Mouse (Mus musculus) ES-E14 (cell line): ENCODE measurements around the gene Cav1.

Source experiments
- CHD2 ChIP-seq: IDR thresholded peaks from 2 replicates; pipeline ENCODE4 v1.6.1; 2014; ENCODE audit warnings: mild to moderate bottlenecking, low read depth, low read length, inconsistent platforms
- HCFC1 ChIP-seq: IDR thresholded peaks from 2 replicates; pipeline ENCODE4 v1.6.1; 2012; ENCODE audit warnings: low read length, inconsistent platforms, borderline replicate concordance; ENCODE audit not compliant: insufficient read depth
- MAFK ChIP-seq: IDR thresholded peaks from 2 replicates; pipeline ENCODE4 v1.6.1; 2014; ENCODE audit warnings: mild to moderate bottlenecking, low read depth, low read length, inconsistent platforms; ENCODE audit not compliant: insufficient read depth
- ZC3H11A ChIP-seq: IDR thresholded peaks from 2 replicates; pipeline ENCODE4 v1.6.1; 2012; ENCODE audit warnings: low read depth, mild to moderate bottlenecking, inconsistent platforms, low read length, borderline replicate concordance
- ZNF384 ChIP-seq: IDR thresholded peaks from 2 replicates; pipeline ENCODE4 v1.6.1; 2012; ENCODE audit warnings: low read depth, low read length, inconsistent platforms

GRCm38 (mm10) chr6:17306602-17307325 is 629 bp downstream of the Cav1 start:
- TF ChIP-seq ZNF384 (no peak), HCFC1 (no peak), CHD2 (no peak), MAFK (no peak), ZC3H11A (no peak)
